In genomic region chrX:95012033-95012432, GRCm38 (mm10) we compare ENCODE assay signal across 8 mouse cellular contexts. TPM values are rescaled to one million over a fixed set of nuclear protein-coding genes. Genes with fewer than 3 reads are reported as not detected.
DNase-seq lines count a peak whose midpoint lies in the region; ATAC-seq and TF ChIP-seq lines count a peak whose summit lies in the region.

No protein-coding gene starts in this region.

- ATAC-seq in heart, embryonic 12.5 days (ENCODE audit: insufficient number of reproducible peaks, low FRiP score), result no peak
- ATAC-seq in lung, postnatal 0 days, result no peak
- ATAC-seq in forebrain, embryonic 12.5 days (ENCODE audit: low FRiP score), result no peak

- H3ac ChIP-seq in myocyte (ENCODE audit: control insufficient read depth, insufficient read length), result no peak overlapping the region

- H3K36me3 ChIP-seq in heart, adult 2 months (ENCODE audit: control insufficient read depth, insufficient read depth, low read length), result no peaks in the 10 kb centered on the region
- H3K36me3 ChIP-seq in heart, embryonic 12.5 days, result no peaks in the 10 kb centered on the region
- no peaks in the 10 kb centered on the region for H3K36me3 ChIP-seq in lung, postnatal 0 days (ENCODE audit: insufficient read depth, low read length)
- no peaks in the 10 kb centered on the region for H3K36me3 ChIP-seq in myocyte (ENCODE audit: control insufficient read depth, insufficient read depth)
- no peaks in the 10 kb centered on the region for H3K36me3 ChIP-seq in forebrain, embryonic 12.5 days (replicated peaks)

- intact Hi-C loops in heart, adult 2 months (cut with DNase I), result loop anchor here (1.0 kb wide), 1 partner anchor 147 kb away; no protein-coding TSS in a partner anchor

- peak; percentile 73 for TF ChIP-seq CTCF in heart, adult 2 months (IDR thresholded peaks at IDR 0.05)
- TF ChIP-seq CTCF in lung, postnatal 0 days (IDR thresholded peaks at IDR 0.05), result peak; percentile 75
- TF ChIP-seq CTCF in lung, adult 2 months (IDR thresholded peaks at IDR 0.05; ENCODE audit: insufficient read depth, low read length), result no peak

- H3K9ac ChIP-seq in heart, adult 2 months (ENCODE audit: low read depth, low read length), result no peak overlapping the region
- H3K9ac ChIP-seq in heart, embryonic 12.5 days, result no peak overlapping the region
- H3K9ac ChIP-seq in lung, postnatal 0 days (replicated peaks; ENCODE audit: low read depth), result no peak overlapping the region
- no peak overlapping the region for H3K9ac ChIP-seq in forebrain, embryonic 12.5 days

- H3K4me2 ChIP-seq in heart, embryonic 12.5 days, result no peak overlapping the region
- H3K4me2 ChIP-seq in lung, postnatal 0 days (replicated peaks; ENCODE audit: low read depth, low read length), result no peak overlapping the region
- H3K4me2 ChIP-seq in myocyte (ENCODE audit: low read depth), result peak overlapping the region; percentile 36
- H3K4me2 ChIP-seq in forebrain, embryonic 12.5 days, result no peak overlapping the region

- no peaks in the 10 kb centered on the region for H3K4me1 ChIP-seq in heart, adult 2 months (ENCODE audit: control insufficient read depth, insufficient read depth, low read length)
- H3K4me1 ChIP-seq in heart, embryonic 12.5 days (replicated peaks), result no peaks in the 10 kb centered on the region
- H3K4me1 ChIP-seq in lung, postnatal 0 days (ENCODE audit: insufficient read depth, low read depth, low read length), result no peaks in the 10 kb centered on the region
- H3K4me1 ChIP-seq in lung, adult 2 months (ENCODE audit: control insufficient read depth, insufficient read depth, low read length), result no peaks in the 10 kb centered on the region
- no peaks in the 10 kb centered on the region for H3K4me1 ChIP-seq in forebrain, embryonic 12.5 days

- H3K4me3 ChIP-seq in heart, adult 2 months, result no peak overlapping the region
- no peak overlapping the region for H3K4me3 ChIP-seq in heart, embryonic 12.5 days
- no peak overlapping the region for H3K4me3 ChIP-seq in lung, postnatal 0 days (ENCODE audit: low read depth, low read length)
- no peak overlapping the region for H3K4me3 ChIP-seq in lung, adult 2 months (replicated peaks; ENCODE audit: extremely low read depth, low read depth, low read length)
- H3K4me3 ChIP-seq in myocyte, result no peak overlapping the region
- H3K4me3 ChIP-seq in forebrain, embryonic 12.5 days (replicated peaks), result no peak overlapping the region

- H3K27ac ChIP-seq in heart, adult 2 months, result no peak overlapping the region
- H3K27ac ChIP-seq in heart, embryonic 12.5 days (ENCODE audit: poor library complexity, severe bottlenecking), result no peak overlapping the region
- no peak overlapping the region for H3K27ac ChIP-seq in lung, postnatal 0 days (ENCODE audit: low read length)
- H3K27ac ChIP-seq in forebrain, embryonic 12.5 days, result no peak overlapping the region

- DNase-seq in heart, adult 2 months, result no peak
- peak; percentile 48 for DNase-seq in lung, postnatal 0 days (ENCODE audit: low spot score)
- no peak for DNase-seq in lung, adult 2 months
- DNase-seq in ZHBTc4 (ENCODE audit: low read depth, low spot score), result peak; percentile 43
- no peak for DNase-seq in layer of hippocampus, postnatal 10 days (ENCODE audit: low spot score in 2 of 2)

- H3K9me3 ChIP-seq in heart, embryonic 12.5 days (replicated peaks), result no peaks in the 10 kb centered on the region
- no peaks in the 10 kb centered on the region for H3K9me3 ChIP-seq in lung, postnatal 0 days (ENCODE audit: low read length)
- no peaks in the 10 kb centered on the region for H3K9me3 ChIP-seq in forebrain, embryonic 12.5 days

- H3K79me2 ChIP-seq in heart, adult 2 months (replicated peaks; ENCODE audit: control insufficient read depth, insufficient read depth, low read length), result no peaks in the 10 kb centered on the region
- no peaks in the 10 kb centered on the region for H3K79me2 ChIP-seq in myocyte (ENCODE audit: control insufficient read depth, insufficient read depth)

- no peak for TF ChIP-seq EP300 in heart, adult 2 months (IDR thresholded peaks at IDR 0.05; ENCODE audit: insufficient read depth, low read depth, low read length)
- no peak for TF ChIP-seq EP300 in lung, postnatal 0 days (IDR thresholded peaks at IDR 0.05)

- 12% methylated on average over 4 of the region's 4 CpGs for WGBS in heart, adult 2 months
- WGBS in heart, embryonic 12.5 days, result 20% methylated on average over 4 of the region's 4 CpGs
- 14% methylated on average over 4 of the region's 4 CpGs for WGBS in lung, postnatal 0 days
- 23% methylated on average over 4 of the region's 4 CpGs for WGBS in lung, adult 2 months
- WGBS in forebrain, embryonic 12.5 days, result 24% methylated on average over 4 of the region's 4 CpGs

- no peaks in the 10 kb centered on the region for H3K27me3 ChIP-seq in heart, adult 2 months (ENCODE audit: control insufficient read depth, insufficient read depth, low read length)
- H3K27me3 ChIP-seq in heart, embryonic 12.5 days (replicated peaks), result no peaks in the 10 kb centered on the region
- no peaks in the 10 kb centered on the region for H3K27me3 ChIP-seq in lung, postnatal 0 days (replicated peaks; ENCODE audit: insufficient read depth, low read length)
- H3K27me3 ChIP-seq in myocyte (ENCODE audit: control insufficient read depth, insufficient read depth, insufficient read length), result no peaks in the 10 kb centered on the region
- no peaks in the 10 kb centered on the region for H3K27me3 ChIP-seq in forebrain, embryonic 12.5 days

- TF ChIP-seq POLR2A in heart, adult 2 months (IDR thresholded peaks at IDR 0.05; ENCODE audit: insufficient read depth, low read depth, low read length), result no peak
- TF ChIP-seq POLR2A in lung, adult 2 months (IDR thresholded peaks at IDR 0.05; ENCODE audit: borderline replicate concordance, extremely low read depth, low read depth, low read length), result no peak
- no peak for TF ChIP-seq POLR2A in myocyte (IDR thresholded peaks at IDR 0.05; ENCODE audit: insufficient read length, low read depth)

TF ChIP-seq in myocyte, 11 proteins besides CTCF, POLR2A, EP300 and RAD21:
- TF ChIP-seq MYOD1 (IDR thresholded peaks at IDR 0.05; ENCODE audit: control insufficient read depth in 1 of 3, insufficient read length in 2 of 3, low read depth in 2 of 3) (no peak), USF1 (IDR thresholded peaks at IDR 0.05; ENCODE audit: low read depth) (no peak), TCF12 (IDR thresholded peaks at IDR 0.05; ENCODE audit: insufficient read depth, poor library complexity, severe bottlenecking) (no peak), REST (IDR thresholded peaks at IDR 0.05; ENCODE audit: insufficient read depth, insufficient read length) (no peak), MYOG (IDR thresholded peaks at IDR 0.05; ENCODE audit: control insufficient read depth in 1 of 3, insufficient read depth in 1 of 3, insufficient read length in 2 of 3, low read depth in 2 of 3) (no peak), TCF3 (IDR thresholded peaks at IDR 0.05; ENCODE audit: insufficient read length, low read depth) (no peak), E2F4 (IDR thresholded peaks at IDR 0.05; ENCODE audit: insufficient read depth) (no peak)

RNA-seq across cellular contexts. Expression of gene Spin4, which starts 14.4 kb away (rescaled TPM):
- under 1 TPM; 0.76 to 0.86 TPM for total RNA-seq in heart, adult 2 months (2021)
- 0.35 and 0.70 TPM in 2 replicates for polyA plus RNA-seq in heart, adult 2 months (2012; rRNA removed)
- polyA plus RNA-seq in heart, embryonic 12.5 days (2016; fragmentation: Nextera tagmentation; extraction: Ambion mirVana), result 6.3 and 7.4 TPM in 2 replicates
- polyA plus RNA-seq in lung, postnatal 0 days (2015; fragmentation: Nextera tagmentation; extraction: Ambion mirVana), result 4.6 and 5.5 TPM in 2 replicates
- polyA plus RNA-seq in lung, adult 2 months (2012; rRNA removed), result 0.93 and 1.1 TPM in 2 replicates
- 0.35 TPM for polyA plus RNA-seq in myocyte (2012; fragmentation: generic; extraction: Trizol)
- 1 to 10 TPM; 1.1 to 1.4 TPM for total RNA-seq in layer of hippocampus, postnatal 10 days (2021)
- 9.5 and 10.0 TPM in 2 replicates for polyA plus RNA-seq in forebrain, embryonic 12.5 days (2016; fragmentation: Nextera tagmentation; extraction: Ambion mirVana)

Comparison
In these comparisons a context has a peak if more than half of its experiments do, and no peak if none do; other contexts are left out.
1. DNase-seq: peak in lung, postnatal 0 days (single experiment) and ZHBTc4 (single experiment); none in heart, adult 2 months (0 of 2), lung, adult 2 months (single experiment) and layer of hippocampus, postnatal 10 days (0 of 2).